Mouse (Mus musculus): Measurements from ENCODE around the gene Amotl1. TPM values are rescaled to one million over a fixed set of nuclear protein-coding genes. Genes with fewer than 3 reads are reported as not detected.
"Not testable (repeated sequence)": the region's sequence is repeated elsewhere in the genome, so short reads cannot be mapped to it uniquely, and the experiment has no call there.

Amotl1 gene
- polyA plus RNA-seq, 1 experiment, result 42.4 TPM

GRCm38 (mm10) chr9:14604363-14604762 is 40.5 kb downstream of the Amotl1 start:
- DNase-seq (ENCODE audit: low read depth), result no peak

- no peak for DNase-seq (ENCODE audit: low read depth)
Observed at GRCm38 (mm10) chr9:14603475-14603874, 41.4 kb downstream of the Amotl1 start.

GRCm38 (mm10) chr9:14599799-14600198 is 45.1 kb downstream of the Amotl1 start:
- no peak for DNase-seq (ENCODE audit: low read depth)

GRCm38 (mm10) chr9:14598157-14598556 is 46.7 kb downstream of the Amotl1 start:
- no peak for DNase-seq (ENCODE audit: low read depth)

GRCm38 (mm10) chr9:14597429-14597828 is 47.4 kb downstream of the Amotl1 start:
- DNase-seq (ENCODE audit: low read depth), result no peak

GRCm38 (mm10) chr9:14596858-14597257 is 48.0 kb downstream of the Amotl1 start:
- DNase-seq (ENCODE audit: low read depth), result no peak

- DNase-seq (ENCODE audit: low read depth), result no peak
Observed at GRCm38 (mm10) chr9:14596427-14596826, 48.4 kb downstream of the Amotl1 start.

GRCm38 (mm10) chr9:14595893-14596292 is 49.0 kb downstream of the Amotl1 start:
- no peak for DNase-seq (ENCODE audit: low read depth)

- no peak for DNase-seq (ENCODE audit: low read depth)
Observed at GRCm38 (mm10) chr9:14593880-14594279, 51.0 kb downstream of the Amotl1 start.

GRCm38 (mm10) chr9:14590666-14591065 is 54.2 kb downstream of the Amotl1 start:
- no peak for DNase-seq (ENCODE audit: low read depth)

GRCm38 (mm10) chr9:14588690-14589089 is 56.2 kb downstream of the Amotl1 start:
- no peak for DNase-seq (ENCODE audit: low read depth)

- DNase-seq (ENCODE audit: low read depth), result no peak
Observed at GRCm38 (mm10) chr9:14585702-14586101, 59.2 kb downstream of the Amotl1 start.

GRCm38 (mm10) chr9:14578960-14579359 is 65.9 kb downstream of the Amotl1 start:
- DNase-seq (ENCODE audit: low read depth), result no peak

GRCm38 (mm10) chr9:14576359-14576758 is 68.5 kb downstream of the Amotl1 start:
- DNase-seq (ENCODE audit: low read depth), result not testable (repeated sequence)

GRCm38 (mm10) chr9:14574760-14575399 is 70.0 kb downstream of the Amotl1 start:
- no peak for DNase-seq (ENCODE audit: low read depth)

GRCm38 (mm10) chr9:14569175-14569975 is 75.5 kb downstream of the Amotl1 start:
- no peak for DNase-seq (ENCODE audit: low read depth)

- no peak for DNase-seq (ENCODE audit: low read depth)
Observed at GRCm38 (mm10) chr9:14568487-14568886, 76.4 kb downstream of the Amotl1 start.

- DNase-seq (ENCODE audit: low read depth), result no peak
Observed at GRCm38 (mm10) chr9:14564486-14564885, 80.4 kb downstream of the Amotl1 start.

GRCm38 (mm10) chr9:14563351-14563750 is 81.5 kb downstream of the Amotl1 start:
- DNase-seq (ENCODE audit: low read depth), result no peak

- no peak for DNase-seq (ENCODE audit: low read depth)
Observed at GRCm38 (mm10) chr9:14560545-14560944, 84.3 kb downstream of the Amotl1 start.

- DNase-seq (ENCODE audit: low read depth), result no peak
Observed at GRCm38 (mm10) chr9:14559996-14560395, 84.9 kb downstream of the Amotl1 start.

GRCm38 (mm10) chr9:14559430-14559829 is 85.4 kb downstream of the Amotl1 start:
- DNase-seq (ENCODE audit: low read depth), result peak; percentile 72

- DNase-seq (ENCODE audit: low read depth), result no peak
Observed at GRCm38 (mm10) chr9:14558332-14558731, 86.5 kb downstream of the Amotl1 start.

Measured in gonadal fat pad, adult 2 months (tissue).